Mouse (Mus musculus): ENCODE measurements around the gene Capn11.

- TF ChIP-seq CTCF (IDR thresholded peaks at IDR 0.05; ENCODE audit: insufficient read depth, low read depth, low read length) (no peak), POLR2A (IDR thresholded peaks at IDR 0.05; ENCODE audit: insufficient read depth, low read depth, low read length) (no peak)
These were observed 32.5 kb downstream of the Capn11 start for GRCm38 (mm10) chr17:45626577-45627134.

All from olfactory bulb, adult 2 months (tissue).